Mouse (Mus musculus) ES-E14 (cell line): ENCODE results near the gene Syngr1.

ENCODE experiments used
- CHD2 ChIP-seq: IDR thresholded peaks from 2 replicates; pipeline ENCODE4 v1.6.1; 2014; ENCODE audit warnings: mild to moderate bottlenecking, low read depth, low read length, inconsistent platforms
- ZC3H11A ChIP-seq: IDR thresholded peaks from 2 replicates; pipeline ENCODE4 v1.6.1; 2012; ENCODE audit warnings: low read depth, mild to moderate bottlenecking, inconsistent platforms, low read length, borderline replicate concordance
- ZNF384 ChIP-seq: IDR thresholded peaks from 2 replicates; pipeline ENCODE4 v1.6.1; 2012; ENCODE audit warnings: low read depth, low read length, inconsistent platforms

GRCm38 (mm10) chr15:80044249-80044648 is 46.9 kb upstream of the Syngr1 start:
- TF ChIP-seq ZC3H11A (no peak), CHD2 (no peak), ZNF384 (no peak)
